Mouse (Mus musculus): ENCODE data around the gene Eno4.
"Not testable (repeated sequence)": the region's sequence is repeated elsewhere in the genome, so short reads cannot be mapped to it uniquely, and the experiment has no call there.

The Eno4 gene

GRCm38 (mm10) chr19:58942841-58943828 lies at the start of gene Eno4, which contains the start of gene Hspa12a:
Gene Eno4, plus strand, starts transcription at chr19:58943425.
Gene Hspa12a, minus strand, starts transcription at chr19:58943654.
- DNase-seq (ENCODE audit: extremely low spot score, low spot score), result peak; percentile 97

- DNase-seq (ENCODE audit: extremely low spot score, low spot score), result no peak
These were observed 47.0 kb upstream of the Eno4 start for GRCm38 (mm10) chr19:58896216-58896615.

DNA sequence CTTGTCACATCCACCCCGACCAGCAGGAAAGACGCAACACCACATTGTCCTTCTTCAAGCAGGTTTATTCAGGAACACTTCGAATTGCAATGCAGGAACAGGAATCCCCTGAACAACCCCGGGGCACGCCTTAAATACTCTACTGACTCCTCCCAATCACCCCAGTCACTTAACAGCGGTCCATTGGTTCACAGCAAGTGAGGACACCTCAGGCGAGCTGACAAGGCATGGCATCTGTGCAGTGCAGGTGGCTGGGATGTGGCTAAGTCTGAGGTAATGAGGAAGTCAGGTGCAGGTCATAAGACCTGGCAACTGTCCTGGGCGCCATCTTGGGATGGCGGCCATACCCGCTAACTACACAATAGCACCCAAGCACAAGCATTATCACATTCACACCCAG lies 42.8 kb upstream of the Eno4 start:
- DNase-seq (ENCODE audit: extremely low spot score, low spot score), result not testable (repeated sequence)

DNA sequence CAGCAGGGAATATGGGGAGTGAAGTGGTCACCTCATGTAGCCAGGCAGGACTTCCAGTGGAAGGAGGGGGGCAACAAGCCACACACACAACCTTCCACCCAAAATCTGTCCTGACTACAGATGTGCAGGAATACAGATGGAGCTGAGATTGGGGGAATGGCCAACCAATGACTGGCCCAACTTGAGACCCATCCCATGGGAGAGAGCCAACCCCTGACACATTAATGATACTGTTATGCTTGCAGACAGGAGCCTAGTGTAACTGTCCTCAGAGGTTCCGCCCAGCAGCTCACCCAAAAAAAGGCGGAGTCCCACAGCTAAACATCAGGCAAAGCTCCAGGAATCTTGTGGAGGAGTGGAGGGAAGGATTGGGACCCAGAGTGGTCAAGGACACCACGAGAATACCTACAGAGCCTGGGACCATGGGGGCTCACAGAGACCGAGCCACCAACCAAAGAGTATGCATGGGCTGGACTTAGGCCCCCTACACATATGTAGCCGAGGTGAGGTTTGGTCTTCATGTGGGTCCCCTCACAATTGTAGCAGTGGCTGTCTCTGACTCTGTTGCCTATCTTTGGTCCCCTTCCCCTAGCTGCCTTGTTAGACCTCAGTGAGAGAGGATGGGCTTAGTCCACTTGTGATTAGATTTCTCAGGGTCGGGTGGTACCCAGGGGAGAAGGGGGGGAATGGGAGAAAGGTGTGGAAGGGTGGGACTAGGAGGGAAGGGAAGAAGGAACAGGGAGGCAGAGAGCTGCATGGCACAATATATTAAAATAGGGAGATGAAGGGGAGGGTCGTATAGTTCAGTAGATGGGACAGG lies 39.9 kb upstream of the Eno4 start:
- DNase-seq (ENCODE audit: extremely low spot score, low spot score), result no peak

GRCm38 (mm10) chr19:58903899-58904327 lies 39.3 kb upstream of the Eno4 start:
- peak; percentile 90 for DNase-seq (ENCODE audit: extremely low spot score, low spot score)

- DNase-seq (ENCODE audit: extremely low spot score, low spot score), result no peak
These were observed 36.5 kb upstream of the Eno4 start for GRCm38 (mm10) chr19:58906685-58907084.

DNA sequence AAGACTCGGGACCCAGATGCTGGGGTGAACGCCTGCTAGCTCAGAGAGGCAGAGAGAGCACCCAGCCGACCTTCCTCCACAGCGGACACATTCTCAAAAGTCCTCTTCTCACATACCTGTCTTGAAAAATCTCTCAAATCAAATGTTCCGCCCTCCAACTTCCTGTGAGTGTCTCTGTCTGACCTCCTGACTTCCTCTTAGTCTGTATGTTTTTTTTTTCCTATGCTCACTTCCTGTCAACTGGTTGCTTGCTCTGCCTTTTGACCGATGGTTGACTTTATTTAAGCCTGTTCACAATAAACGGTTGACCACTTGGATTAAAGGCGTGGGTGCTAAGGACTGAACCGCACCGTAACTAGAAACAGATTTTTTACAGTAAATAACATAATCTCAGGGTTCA lies 35.2 kb upstream of the Eno4 start:
- DNase-seq (ENCODE audit: extremely low spot score, low spot score), result no peak

GRCm38 (mm10) chr19:58910941-58911368 lies 32.3 kb upstream of the Eno4 start:
- DNase-seq (ENCODE audit: extremely low spot score, low spot score), result no peak

DNA sequence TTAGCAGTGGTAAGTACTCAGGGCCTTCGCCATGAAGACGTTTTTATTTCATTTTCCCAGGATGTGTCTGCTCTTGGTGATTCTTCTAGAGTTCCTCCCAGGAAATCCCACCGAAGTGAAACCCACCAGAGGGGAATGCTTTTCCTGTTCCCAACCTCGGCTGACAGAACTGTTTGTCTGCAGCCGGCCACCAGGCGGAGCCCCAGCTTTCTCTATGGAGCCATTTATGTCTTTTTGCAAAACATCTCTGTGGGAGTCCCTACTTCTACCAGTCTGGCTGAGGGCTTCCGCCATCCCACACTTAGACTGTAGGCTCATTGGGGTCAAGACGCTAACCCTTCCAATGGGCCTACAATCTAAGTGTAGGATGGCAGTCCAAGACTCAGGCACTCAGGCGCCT lies 31.8 kb upstream of the Eno4 start:
- DNase-seq (ENCODE audit: extremely low spot score, low spot score), result peak; percentile 85

- no peak for DNase-seq (ENCODE audit: extremely low spot score, low spot score)
These were observed 29.9 kb upstream of the Eno4 start for GRCm38 (mm10) chr19:58913301-58913700.

DNA sequence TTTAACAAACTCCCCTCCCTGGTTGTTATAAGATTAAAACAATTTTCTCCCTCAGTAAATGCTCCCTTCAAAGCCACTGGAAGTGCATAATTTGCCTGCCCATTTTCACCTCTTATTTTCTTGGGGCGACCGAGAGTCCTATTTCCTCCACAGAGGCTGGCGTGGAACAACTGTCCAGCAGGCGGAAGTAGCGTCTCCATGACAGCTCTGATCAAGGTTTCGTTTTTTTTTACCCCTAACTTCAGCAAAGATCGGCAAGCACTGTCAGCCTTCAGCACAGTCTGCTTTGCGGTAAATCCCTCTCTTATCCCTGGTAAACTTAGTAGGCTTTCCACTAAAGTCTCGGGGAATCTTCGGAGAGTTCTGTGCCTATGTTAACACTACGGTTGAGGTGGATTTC lies 24.6 kb upstream of the Eno4 start:
- DNase-seq (ENCODE audit: extremely low spot score, low spot score), result no peak

DNA sequence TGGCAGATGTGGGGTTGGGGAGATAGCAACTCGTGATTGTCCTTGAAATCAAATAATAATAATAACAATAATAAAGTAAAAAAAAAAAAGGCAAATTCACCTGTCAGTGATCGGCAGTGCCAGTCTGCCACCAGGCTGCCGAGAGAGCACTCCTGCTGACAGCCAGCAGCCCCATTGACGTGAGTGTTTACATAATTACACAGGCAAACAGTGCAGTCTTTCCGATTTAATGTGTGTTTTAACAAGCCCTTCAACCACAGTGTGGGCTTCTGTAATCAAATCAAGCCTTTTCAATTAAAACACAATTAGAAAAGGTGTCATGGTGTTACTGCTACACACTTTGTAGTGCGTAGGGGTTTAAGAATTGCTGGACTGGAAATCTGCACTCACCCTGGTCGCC lies 24.1 kb upstream of the Eno4 start:
- no peak for DNase-seq (ENCODE audit: extremely low spot score, low spot score)

- no peak for DNase-seq (ENCODE audit: extremely low spot score, low spot score)
These were observed 12.0 kb upstream of the Eno4 start for GRCm38 (mm10) chr19:58931081-58931800.

DNA sequence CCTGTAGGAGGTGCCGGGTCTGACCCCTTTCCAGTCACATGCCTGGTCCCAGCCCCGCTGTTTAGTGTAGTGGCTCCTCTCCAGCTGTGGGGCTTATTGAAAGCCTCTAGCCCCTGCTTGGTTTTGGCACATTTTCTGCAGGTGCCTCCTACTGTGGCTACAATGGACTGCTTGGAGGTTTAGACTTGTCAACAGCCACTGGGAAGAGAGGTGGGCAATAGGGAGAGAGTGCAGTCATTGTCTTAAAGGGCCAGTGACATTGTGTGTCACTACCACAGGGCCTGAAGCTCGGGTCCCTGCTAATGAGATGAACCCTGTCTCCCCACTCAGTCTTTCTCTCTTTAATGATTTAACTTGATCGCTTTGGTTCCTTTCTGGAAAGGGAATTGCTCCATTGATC lies 10.2 kb upstream of the Eno4 start:
- DNase-seq (ENCODE audit: extremely low spot score, low spot score), result no peak

GRCm38 (mm10) chr19:58945959-58946358 lies 2.7 kb downstream of the Eno4 start:
- no peak for DNase-seq (ENCODE audit: extremely low spot score, low spot score)

DNA sequence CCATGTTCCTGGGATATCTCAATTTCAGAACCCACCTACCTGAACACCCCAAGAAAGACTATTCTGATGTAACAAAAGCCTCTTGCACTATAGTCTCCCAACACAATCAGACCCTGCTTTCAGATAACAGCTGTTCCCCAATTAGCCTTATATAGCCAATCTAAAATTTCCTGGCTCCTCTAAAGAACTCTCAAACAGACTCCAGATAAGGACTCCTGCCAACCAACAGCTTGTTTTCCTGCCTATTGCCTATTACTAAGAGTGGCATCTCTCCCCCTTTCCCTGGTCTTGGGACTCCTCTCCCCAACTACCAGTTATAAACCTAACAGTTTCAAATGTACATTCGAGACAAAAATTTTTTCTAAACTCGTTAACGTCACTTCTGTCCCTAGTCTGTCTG lies 8.3 kb downstream of the Eno4 start:
- DNase-seq (ENCODE audit: extremely low spot score, low spot score), result no peak

GRCm38 (mm10) chr19:58952236-58952635 lies 9.0 kb downstream of the Eno4 start:
- no peak for DNase-seq (ENCODE audit: extremely low spot score, low spot score)

DNA sequence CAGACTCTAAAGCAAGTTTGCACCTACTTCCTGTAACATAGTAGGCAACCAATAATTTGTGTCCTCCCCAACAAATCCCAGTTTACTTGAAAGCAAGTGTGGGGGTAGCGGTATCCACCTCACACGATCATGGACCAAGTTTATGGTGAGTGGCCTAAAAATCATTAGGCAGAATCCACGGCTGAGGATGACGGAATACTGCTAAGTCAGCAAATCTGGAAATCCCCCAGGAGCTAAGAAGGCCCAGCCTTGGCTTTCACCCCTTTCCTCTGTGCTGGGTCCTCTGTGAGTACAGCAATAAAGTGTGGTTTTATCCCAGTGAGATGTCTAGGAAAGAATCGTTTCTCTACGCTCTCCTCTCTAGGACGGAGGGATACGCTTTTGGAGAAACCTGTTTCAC lies 11.6 kb downstream of the Eno4 start:
- no peak for DNase-seq (ENCODE audit: extremely low spot score, low spot score)

GRCm38 (mm10) chr19:58963011-58963410 lies 19.8 kb downstream of the Eno4 start:
- DNase-seq (ENCODE audit: extremely low spot score, low spot score), result no peak

GRCm38 (mm10) chr19:58968731-58969506 lies 25.7 kb downstream of the Eno4 start:
- peak; percentile 30 for DNase-seq (ENCODE audit: extremely low spot score, low spot score)

DNA sequence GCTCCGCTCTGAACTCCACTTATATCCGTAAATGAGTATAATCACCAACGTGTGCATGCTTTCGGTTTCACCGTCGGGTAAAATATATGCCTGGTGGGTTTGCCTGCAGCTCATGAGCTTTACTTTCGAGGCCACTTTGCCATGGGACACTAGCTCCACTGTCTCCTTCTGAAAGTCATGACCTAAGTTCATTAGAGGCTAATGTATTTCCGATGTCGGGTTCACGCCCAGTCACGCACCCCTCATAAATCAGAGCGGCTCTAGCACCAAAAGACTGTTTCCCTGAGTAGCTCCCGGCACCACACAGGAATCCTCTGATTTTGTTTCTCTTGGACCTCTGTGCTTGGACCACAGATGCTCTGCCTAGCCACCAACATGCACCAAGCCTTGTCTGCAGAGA lies 27.6 kb downstream of the Eno4 start:
- no peak for DNase-seq (ENCODE audit: extremely low spot score, low spot score)

Data from neural tube, embryonic 10.5 days (tissue).